Mouse (Mus musculus) small intestine, adult 2 months (tissue): ENCODE results near the gene Sult1a1. TPM values are rescaled to one million over a fixed set of nuclear protein-coding genes. Genes with fewer than 3 reads are reported as not detected.

ENCODE experiments used
- H3K27ac ChIP-seq: fragments of 200-500 bp; 2 replicates; pipeline ENCODE4 v1.5.1; 2012; ENCODE audit warnings: low read depth, low read length, control low read depth, inconsistent platforms; ENCODE audit not compliant: insufficient read depth
- H3K27me3 ChIP-seq: fragments of 200-500 bp; 2 replicates; pipeline ENCODE4 v1.6.1; 2012; ENCODE audit warnings: mild to moderate bottlenecking, moderate library complexity, low read length, inconsistent platforms; ENCODE audit not compliant: control insufficient read depth, insufficient read depth
- H3K36me3 ChIP-seq: fragments of 200-500 bp; 2 replicates; pipeline ENCODE4 v1.6.1; 2012; ENCODE audit warnings: mild to moderate bottlenecking, low read length, control low read depth, inconsistent platforms; ENCODE audit not compliant: control insufficient read depth, insufficient read depth
- H3K4me1 ChIP-seq: fragments of 200-500 bp; 2 replicates; pipeline ENCODE4 v1.6.1; 2012; ENCODE audit warnings: low read length, inconsistent platforms, mixed read lengths; ENCODE audit not compliant: control insufficient read depth, insufficient read depth, insufficient read length
- H3K4me3 ChIP-seq: fragments of 200-500 bp; 2 replicates; pipeline ENCODE4 v1.5.1; 2012; ENCODE audit warnings: low read depth, mild to moderate bottlenecking, control low read depth, inconsistent platforms, low read length, moderate library complexity
- CTCF ChIP-seq: fragments of 200-500 bp; IDR thresholded peaks from 2 replicates; pipeline ENCODE4 v1.5.1; 2012; ENCODE audit warnings: low read depth, mild to moderate bottlenecking, control low read depth, inconsistent platforms, low read length, moderate library complexity, mixed read lengths; ENCODE audit not compliant: insufficient replicate concordance, insufficient read length; ENCODE audit errors: extremely low read depth
- POLR2A ChIP-seq: fragments of 200-500 bp; IDR thresholded peaks from 2 replicates; pipeline ENCODE4 v1.6.1; 2012; ENCODE audit warnings: low read depth, mild to moderate bottlenecking, control low read depth, inconsistent platforms, low read length, moderate library complexity
- WGBS: fragments of 180-500 bp; shearing (Covaris S2); methylation state at CpG from one replicate; pipeline ENCODE4 v1.1.7; 2018; 5-methylcytosine and 5-hydroxymethylcytosine counted together
- polyA plus RNA-seq: library from polyadenylated mRNA; depleted of rRNA; stranded (reverse); fragments of >200 nt; gene quantifications from 2 replicates; pipeline ENCODE4 v1.2.3, GENCODE M21; 2012

Gene Sult1a1
- polyA plus RNA-seq, 1 experiment = 7.4 TPM

- peaks cover 2% of the 10 kb centered on the region; the same call in 1 of the 2 replicates for H3K4me1 ChIP-seq
- 64% methylated on average over 12 of the region's 12 CpGs for WGBS
- peaks cover 4% of the 10 kb centered on the region; the same call in 1 of the 2 replicates for H3K36me3 ChIP-seq
- peak overlapping the region; percentile 62 for H3K4me3 ChIP-seq
- no peaks in the 10 kb centered on the region for H3K27me3 ChIP-seq
- peak overlapping the region; percentile 87 for H3K27ac ChIP-seq
- no peak; the same call in 1 of the 2 replicates for TF ChIP-seq POLR2A
- no peak for TF ChIP-seq CTCF
Measured at GRCm38 (mm10) chr7:126702861-126703756, 26.9 kb upstream of the Sult1a1 start.

GRCm38 (mm10) chr7:126702358-126702757 lies 26.1 kb upstream of the Sult1a1 start:
- Histone ChIP-seq H3K4me1 (peaks cover 2% of the 10 kb centered on the region; the same call in 1 of the 2 replicates), H3K27ac (peak overlapping the region; percentile 87), H3K36me3 (peaks cover 4% of the 10 kb centered on the region; the same call in 1 of the 2 replicates), H3K27me3 (no peaks in the 10 kb centered on the region), H3K4me3 (peak overlapping the region; percentile 62)
- WGBS = 83% methylated on average over 6 of the region's 6 CpGs
- TF ChIP-seq POLR2A (no peak), CTCF (no peak)

- H3K4me3 ChIP-seq = peak overlapping the region; percentile 36
- peak overlapping the region; percentile 45 for H3K27ac ChIP-seq
- peaks cover 5% of the 10 kb centered on the region for H3K4me1 ChIP-seq
- no peaks in the 10 kb centered on the region for H3K27me3 ChIP-seq
- TF ChIP-seq POLR2A = no peak
- no peak for TF ChIP-seq CTCF
- 54% methylated on average over 24 of the region's 24 CpGs for WGBS
- peaks cover 4% of the 10 kb centered on the region; the same call in 1 of the 2 replicates for H3K36me3 ChIP-seq
Measured at GRCm38 (mm10) chr7:126701559-126702357, 25.5 kb upstream of the Sult1a1 start.

GRCm38 (mm10) chr7:126701070-126701469 lies 24.8 kb upstream of the Sult1a1 start:
- TF ChIP-seq CTCF = peak; percentile 86
- no peak for TF ChIP-seq POLR2A
- 1% methylated on average over 11 of the region's 11 CpGs for WGBS
- H3K4me1 ChIP-seq = peaks cover 10% of the 10 kb centered on the region
- H3K27me3 ChIP-seq = no peaks in the 10 kb centered on the region
- peaks cover 4% of the 10 kb centered on the region; the same call in 1 of the 2 replicates for H3K36me3 ChIP-seq
- peak overlapping the region; percentile 36 for H3K4me3 ChIP-seq
- 0 out of 2 replicates have a peak overlapping the region, but pooled peaks have one; percentile 45 for H3K27ac ChIP-seq

GRCm38 (mm10) chr7:126700063-126701015 lies 24.1 kb upstream of the Sult1a1 start:
- TF ChIP-seq CTCF = no peak
- no peak for TF ChIP-seq POLR2A
- no peaks in the 10 kb centered on the region for H3K27me3 ChIP-seq
- H3K36me3 ChIP-seq = peaks cover 4% of the 10 kb centered on the region; the same call in 1 of the 2 replicates
- H3K27ac ChIP-seq = no peak overlapping the region
- 84% methylated on average over 25 of the region's 25 CpGs for WGBS
- peaks cover 10% of the 10 kb centered on the region for H3K4me1 ChIP-seq
- 0 out of 2 replicates have a peak overlapping the region, but pooled peaks have one; percentile 2 for H3K4me3 ChIP-seq

- no peak overlapping the region for H3K4me3 ChIP-seq
- H3K27ac ChIP-seq = no peak overlapping the region
- TF ChIP-seq POLR2A (no peak), CTCF (no peak)
- peaks cover 4% of the 10 kb centered on the region; the same call in 1 of the 2 replicates for H3K36me3 ChIP-seq
- WGBS = 87% methylated on average over 8 of the region's 8 CpGs
- no peaks in the 10 kb centered on the region for H3K27me3 ChIP-seq
- H3K4me1 ChIP-seq = peaks cover 9% of the 10 kb centered on the region
Measured at GRCm38 (mm10) chr7:126697838-126698237, 21.6 kb upstream of the Sult1a1 start.
